Mouse (Mus musculus) brain, adult 10 weeks (tissue): ENCODE data around the gene Mapkapk2. TPM values are rescaled to one million over a fixed set of nuclear protein-coding genes. Genes with fewer than 3 reads are reported as not detected.

Source experiments
- polyA plus RNA-seq: library from polyadenylated mRNA; stranded (reverse); fragments of 350-450 nt; fragmentation: Illumina TruSeq; extraction: RNeasy Lipid Tissue Mini Kit (QIAGEN cat#74804); gene quantifications from one replicate; pipeline ENCODE4 v1.2.3, GENCODE M21; 2015; ENCODE audit warnings: low read depth, low replicate concordance

Mapkapk2 gene
- 22.7 TPM for polyA plus RNA-seq

DNA sequence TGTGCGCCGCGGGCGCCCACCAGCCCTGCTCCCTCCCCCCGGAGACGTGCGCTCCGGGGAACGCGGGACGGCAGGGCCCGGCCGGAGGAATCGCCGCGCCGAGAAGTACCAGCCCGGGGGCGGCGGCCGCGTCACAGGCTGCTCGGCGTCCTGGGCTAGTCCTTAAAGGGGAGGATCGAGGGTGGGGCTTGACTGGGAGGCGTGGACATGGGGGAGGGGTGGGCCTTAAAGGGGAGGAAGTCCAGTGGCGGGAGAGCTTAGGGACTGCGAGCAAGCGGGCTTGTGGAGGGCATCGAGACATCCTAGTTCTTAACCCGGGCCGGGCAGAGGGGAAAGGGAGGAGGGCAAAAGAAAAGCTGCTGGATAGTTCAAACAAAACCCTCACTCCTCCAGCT lies at the start of gene Mapkapk2:
Gene Mapkapk2, minus strand, starts transcription at position 127 of the 395 bp plus-strand sequence.

DNA sequence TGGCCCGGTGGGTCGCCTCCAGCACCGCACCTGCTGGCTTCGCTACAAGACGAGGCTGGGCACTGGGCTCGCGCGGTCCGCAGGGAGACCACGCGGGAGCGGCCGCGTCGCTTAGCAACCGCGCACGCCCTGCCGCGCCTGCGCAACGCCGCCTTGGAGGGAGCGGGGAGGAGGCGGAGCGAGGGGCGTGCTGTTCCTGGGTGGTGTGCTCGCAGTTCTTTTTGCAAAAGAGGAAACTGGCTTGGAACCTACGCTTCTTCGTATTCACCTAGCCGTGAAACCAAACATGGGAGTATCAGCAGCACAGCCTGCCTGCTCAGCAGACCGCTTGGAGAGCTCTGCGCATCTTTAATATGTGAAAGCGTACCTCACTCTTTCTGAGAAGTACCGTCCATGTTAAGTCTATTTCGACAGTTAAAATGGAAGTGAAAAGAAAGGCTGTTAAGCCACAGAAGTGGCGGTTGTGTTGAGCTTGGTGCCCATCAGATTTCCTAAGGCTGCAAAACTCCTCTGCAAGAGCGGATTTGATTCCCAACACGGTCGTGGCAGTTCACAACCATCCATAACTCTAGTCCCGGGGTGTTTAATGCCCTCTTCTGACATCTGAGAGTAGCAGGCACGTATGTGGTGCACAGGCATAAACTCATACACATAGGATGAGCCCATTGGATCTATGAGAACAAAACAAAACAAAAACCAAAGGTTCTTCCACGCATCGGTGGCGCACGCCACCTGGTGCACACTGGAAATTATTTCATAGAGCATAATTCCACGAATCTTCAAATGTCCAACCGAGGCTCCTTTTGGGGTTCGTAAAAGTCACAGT lies 40.8 kb upstream of the Mapkapk2 start, which contains the start of gene Dyrk3:
Gene Dyrk3, minus strand, starts transcription at position 150 of the 826 bp plus-strand sequence.

DNA sequence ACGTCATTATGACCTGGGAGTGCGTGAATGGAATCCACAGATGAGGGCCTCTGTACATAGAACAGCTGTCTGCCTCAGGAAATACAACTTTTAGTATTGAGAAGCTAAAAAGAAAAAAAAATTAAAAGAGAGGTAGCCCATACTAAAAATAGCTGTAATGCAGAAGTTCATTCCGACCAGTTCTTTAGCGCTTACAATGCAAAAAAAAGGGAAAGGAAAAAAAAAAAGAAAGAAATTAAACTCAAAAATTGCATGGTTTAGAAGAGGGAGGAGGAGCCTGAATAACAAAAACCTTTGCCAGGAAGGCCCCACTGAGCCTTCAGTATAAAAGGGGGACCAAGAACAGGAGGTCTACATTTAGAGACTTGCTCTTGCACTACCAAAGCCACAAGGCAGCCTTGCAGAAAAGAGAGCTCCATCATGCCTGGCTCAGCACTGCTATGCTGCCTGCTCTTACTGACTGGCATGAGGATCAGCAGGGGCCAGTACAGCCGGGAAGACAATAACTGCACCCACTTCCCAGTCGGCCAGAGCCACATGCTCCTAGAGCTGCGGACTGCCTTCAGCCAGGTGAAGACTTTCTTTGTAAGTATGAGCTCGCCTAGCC lies 78.0 kb downstream of the Mapkapk2 start, which contains the start of gene Il10:
Gene Il10, plus strand, starts transcription at position 354 of the 607 bp plus-strand sequence.

Other genes with a start within 250 kb of the Mapkapk2 start
- not detected for gene Fcmr, start 232.2 kb downstream of the Mapkapk2 start, polyA plus RNA-seq
- not detected for gene Il24, start 210.4 kb downstream of the Mapkapk2 start, polyA plus RNA-seq
- not detected for gene Il20, start 186.4 kb downstream of the Mapkapk2 start, polyA plus RNA-seq
- not detected for gene Il19, start 157.7 kb downstream of the Mapkapk2 start, polyA plus RNA-seq
- not detected for gene Il10, start 78.0 kb downstream of the Mapkapk2 start, polyA plus RNA-seq
- 10.5 TPM for gene Dyrk3, start 40.5 kb upstream of the Mapkapk2 start, polyA plus RNA-seq
- 42.5 TPM for gene Eif2d, start 55.4 kb upstream of the Mapkapk2 start, polyA plus RNA-seq
- gene Rassf5, start 147.4 kb upstream of the Mapkapk2 start, polyA plus RNA-seq = 19.3 TPM
- 1.5 TPM for gene Ikbke, start 181.8 kb upstream of the Mapkapk2 start, polyA plus RNA-seq